Mouse (Mus musculus) adrenal gland, adult 8-10 months (tissue): ENCODE data around the gene Mcoln2. TPM values are rescaled to one million over a fixed set of nuclear protein-coding genes. Genes with fewer than 3 reads are reported as not detected.

ENCODE experiments used
- DNase-seq: peaks from one replicate; pipeline ENCODE4 v3.0.0; 2022
- total RNA-seq, 4 experiments: library from RNA; stranded (reverse); gene quantifications; 2 replicates each; pipeline ENCODE4 v1.2.4; 2022

The Mcoln2 gene
- total RNA-seq, result 1 to 10 TPM in 2 of 4 experiments, under 1 TPM in 2; 0.17 to 1.2 (median 0.63) TPM

GRCm38 (mm10) chr3:146149156-146150057 is at the start of gene Mcoln2:
Gene Mcoln2 (plus strand): TSS chr3:146149833.
- no peak for DNase-seq

GRCm38 (mm10) chr3:146099925-146100324 is 49.7 kb upstream of the Mcoln2 start:
- DNase-seq, result no peak

- no peak for DNase-seq
These were observed 47.6 kb upstream of the Mcoln2 start for GRCm38 (mm10) chr3:146102049-146102448.

- DNase-seq, result peak; percentile 10
These were observed 42.4 kb upstream of the Mcoln2 start for GRCm38 (mm10) chr3:146107116-146107849.

- peak; percentile 34 for DNase-seq
These were observed 41.6 kb upstream of the Mcoln2 start, which contains the start of gene Wdr63 for GRCm38 (mm10) chr3:146107921-146108571. Gene Wdr63 (minus strand): TSS chr3:146108130.

GRCm38 (mm10) chr3:146108945-146109344 is 40.7 kb upstream of the Mcoln2 start:
- no peak for DNase-seq

- no peak for DNase-seq
These were observed 39.3 kb upstream of the Mcoln2 start for GRCm38 (mm10) chr3:146110358-146110757.

GRCm38 (mm10) chr3:146110916-146111315 is 38.7 kb upstream of the Mcoln2 start:
- DNase-seq, result no peak

GRCm38 (mm10) chr3:146117258-146117996 is 32.2 kb upstream of the Mcoln2 start, which contains the start of gene Mcoln3:
Gene Mcoln3 (plus strand): TSS chr3:146117450.
- DNase-seq, result no peak

- no peak for DNase-seq
These were observed 31.6 kb upstream of the Mcoln2 start for GRCm38 (mm10) chr3:146117997-146118457.

- no peak for DNase-seq
These were observed 28.1 kb upstream of the Mcoln2 start for GRCm38 (mm10) chr3:146121310-146122124.

- no peak for DNase-seq
These were observed 27.6 kb upstream of the Mcoln2 start for GRCm38 (mm10) chr3:146122125-146122420.

- no peak for DNase-seq
These were observed 26.7 kb upstream of the Mcoln2 start for GRCm38 (mm10) chr3:146122807-146123463.

- no peak for DNase-seq
These were observed 26.2 kb upstream of the Mcoln2 start for GRCm38 (mm10) chr3:146123464-146123825.

- no peak for DNase-seq
These were observed 22.4 kb upstream of the Mcoln2 start for GRCm38 (mm10) chr3:146127205-146127604.

GRCm38 (mm10) chr3:146134834-146135233 is 14.8 kb upstream of the Mcoln2 start:
- DNase-seq, result no peak

GRCm38 (mm10) chr3:146135417-146135816 is 14.2 kb upstream of the Mcoln2 start:
- no peak for DNase-seq

GRCm38 (mm10) chr3:146136422-146136821 is 13.2 kb upstream of the Mcoln2 start:
- no peak for DNase-seq

GRCm38 (mm10) chr3:146140276-146140675 is 9.4 kb upstream of the Mcoln2 start:
- no peak for DNase-seq

- DNase-seq, result no peak
These were observed 7.1 kb upstream of the Mcoln2 start for GRCm38 (mm10) chr3:146142523-146142922.

- DNase-seq, result no peak
These were observed 4.1 kb upstream of the Mcoln2 start for GRCm38 (mm10) chr3:146145501-146145900.
